Mouse (Mus musculus) forebrain, embryonic 14.5 days (tissue): ENCODE data around the gene Palm. TPM values are rescaled to one million over a fixed set of nuclear protein-coding genes. Genes with fewer than 3 reads are reported as not detected.

Experiments used
- ATAC-seq: fragments of 200-750 bp; cut with Nextera tagmentation; 2 replicates; pipeline ENCODE4 v1.8.0; 2017; ENCODE audit warnings: mild to moderate bottlenecking, moderate library complexity
- DNase-seq: peaks from one replicate; pipeline ENCODE4 v3.0.0-alpha.2; 2015; ENCODE audit warnings: low spot score
- H3K27ac ChIP-seq: fragments of 300-500 bp; sonication (generic); 2 replicates; pipeline ENCODE4 v1.5.1; 2014; ENCODE audit warnings: low read depth, mild to moderate bottlenecking, control low read depth, low read length, moderate library complexity
- H3K27me3 ChIP-seq: fragments of 300-500 bp; sonication (generic); replicated peaks from 2 replicates; pipeline ENCODE4 v1.6.1; 2014; ENCODE audit warnings: low read length, control low read depth, mixed read lengths; ENCODE audit not compliant: control insufficient read depth, insufficient read depth
- H3K36me3 ChIP-seq: fragments of 300-500 bp; sonication (generic); 2 replicates; pipeline ENCODE4 v1.6.1; 2014; ENCODE audit warnings: low read length, control low read depth; ENCODE audit not compliant: control insufficient read depth, insufficient read depth
- H3K4me1 ChIP-seq: fragments of 300-500 bp; sonication (generic); 2 replicates; pipeline ENCODE4 v1.6.1; 2014; ENCODE audit warnings: antibody characterized with exemption, low read length, control low read depth; ENCODE audit not compliant: control insufficient read depth, insufficient read depth
- H3K4me2 ChIP-seq: fragments of 300-500 bp; sonication (generic); 2 replicates; pipeline ENCODE4 v1.6.1; 2014; ENCODE audit warnings: mild to moderate bottlenecking, control low read depth, low read length
- H3K4me3 ChIP-seq: fragments of 300-500 bp; sonication (generic); 2 replicates; pipeline ENCODE4 v1.5.1; 2014; ENCODE audit warnings: low read depth, low read length, control low read depth
- H3K9ac ChIP-seq: fragments of 300-500 bp; sonication (generic); 2 replicates; pipeline ENCODE4 v1.6.1; 2014; ENCODE audit warnings: mild to moderate bottlenecking, low read length, control low read depth, moderate library complexity
- H3K9me3 ChIP-seq: fragments of 300-500 bp; sonication (generic); replicated peaks from 2 replicates; pipeline ENCODE4 v1.6.1; 2016; ENCODE audit warnings: low read length, control low read depth, mixed read lengths; ENCODE audit not compliant: control insufficient read depth
- WGBS: fragments of 180-500 bp; shearing (Covaris S2); extraction: QIAGEN DNeasy Blood & Tissue Kit; methylation state at CpG from one replicate; pipeline ENCODE4 v1.1.7; 2014; 5-methylcytosine and 5-hydroxymethylcytosine counted together
- polyA plus RNA-seq: library from polyadenylated mRNA; unstranded; fragments of >200 nt; fragmentation: Nextera tagmentation; extraction: Ambion mirVana; gene quantifications from 2 replicates; pipeline ENCODE4 v1.2.1, GENCODE M21; 2014

The Palm gene
- polyA plus RNA-seq, 1 experiment from 2014 or later = 182 TPM

DNA sequence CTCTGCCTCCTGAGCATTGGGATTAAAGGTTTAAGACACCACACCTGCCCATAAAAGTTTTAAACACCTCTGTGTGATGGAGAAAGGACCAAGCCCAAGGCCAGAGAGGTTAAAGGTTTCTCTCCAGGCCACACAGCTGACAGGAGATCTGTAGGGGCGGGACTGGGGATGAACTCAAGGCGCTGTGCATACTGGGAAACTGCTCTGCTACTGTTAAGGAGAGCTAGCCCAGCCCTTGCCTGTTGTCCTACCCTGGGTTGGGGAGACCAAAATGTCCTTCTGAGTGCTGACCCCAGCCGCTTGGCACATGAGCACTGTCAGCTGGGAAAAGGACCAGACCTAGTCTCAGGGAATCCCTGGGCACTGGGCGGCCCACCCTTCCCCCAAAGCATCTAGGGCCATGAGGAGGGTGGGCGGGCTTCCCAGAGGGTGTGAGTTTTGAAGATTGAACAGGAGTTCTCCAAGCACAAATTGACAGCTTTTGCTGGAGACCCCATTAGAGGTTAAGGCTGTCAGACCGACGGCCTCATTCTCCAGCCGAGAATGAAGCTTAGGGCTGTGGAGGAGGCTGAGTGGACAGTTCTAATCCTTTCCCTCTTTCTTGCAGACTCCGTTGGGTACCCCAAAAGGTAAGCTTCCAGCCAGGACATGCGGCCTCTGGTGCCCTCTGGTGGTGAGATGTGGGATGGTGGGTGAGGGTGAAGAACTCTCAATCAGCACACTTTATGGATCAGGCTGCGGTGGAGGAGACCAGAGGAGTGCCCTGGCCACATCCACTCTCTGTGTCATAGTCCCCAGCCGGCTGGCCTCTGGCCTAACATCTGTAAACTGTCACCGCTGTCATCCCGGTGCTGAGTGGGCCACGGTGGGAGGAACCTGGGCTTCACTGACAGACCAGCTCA, 18.6 kb downstream of the Palm start:
- DNase-seq = peak; percentile 86
- peak; percentile 68 for ATAC-seq
- Histone ChIP-seq H3K4me2 (no peak overlapping the region), H3K27ac (0 out of 2 replicates have a peak overlapping the region, but pooled peaks have one; percentile 9), H3K4me3 (no peak overlapping the region), H3K27me3 (no peaks in the 10 kb centered on the region), H3K4me1 (no peaks in the 10 kb centered on the region), H3K9me3 (no peaks in the 10 kb centered on the region), H3K36me3 (peaks cover 87% of the 10 kb centered on the region), H3K9ac (no peak overlapping the region)
- 28% methylated on average over 15 of the region's 15 CpGs for WGBS

DNA sequence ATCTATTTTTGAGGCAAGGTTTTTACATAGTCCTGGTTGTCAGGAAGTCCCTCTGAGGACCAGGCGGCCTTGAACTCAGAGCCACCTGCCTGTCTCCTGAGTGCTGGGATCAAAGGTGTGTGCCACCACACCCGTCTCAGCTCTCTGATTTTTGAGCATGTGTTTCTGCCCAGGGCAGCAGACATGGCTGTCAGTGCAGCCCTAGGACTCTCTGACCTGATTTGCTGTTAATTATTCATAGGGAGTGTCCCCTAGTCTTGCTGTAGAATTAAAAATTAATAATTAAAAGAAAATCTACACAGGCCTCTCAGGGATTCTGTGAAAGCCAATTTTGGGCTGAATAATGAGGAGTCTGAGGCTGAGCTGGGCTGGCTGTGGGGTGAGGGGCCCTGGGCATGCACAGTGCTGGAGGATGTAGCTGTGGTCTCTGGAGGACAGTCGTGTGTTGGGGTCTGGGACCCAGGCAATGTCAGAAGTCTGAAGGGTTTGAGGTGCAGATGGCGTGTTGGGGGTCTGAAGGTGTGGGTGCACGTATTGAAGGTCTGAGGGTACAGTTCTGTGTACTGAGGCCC, 21.0 kb downstream of the Palm start:
- 90% methylated on average over 5 of the region's 5 CpGs for WGBS

DNA sequence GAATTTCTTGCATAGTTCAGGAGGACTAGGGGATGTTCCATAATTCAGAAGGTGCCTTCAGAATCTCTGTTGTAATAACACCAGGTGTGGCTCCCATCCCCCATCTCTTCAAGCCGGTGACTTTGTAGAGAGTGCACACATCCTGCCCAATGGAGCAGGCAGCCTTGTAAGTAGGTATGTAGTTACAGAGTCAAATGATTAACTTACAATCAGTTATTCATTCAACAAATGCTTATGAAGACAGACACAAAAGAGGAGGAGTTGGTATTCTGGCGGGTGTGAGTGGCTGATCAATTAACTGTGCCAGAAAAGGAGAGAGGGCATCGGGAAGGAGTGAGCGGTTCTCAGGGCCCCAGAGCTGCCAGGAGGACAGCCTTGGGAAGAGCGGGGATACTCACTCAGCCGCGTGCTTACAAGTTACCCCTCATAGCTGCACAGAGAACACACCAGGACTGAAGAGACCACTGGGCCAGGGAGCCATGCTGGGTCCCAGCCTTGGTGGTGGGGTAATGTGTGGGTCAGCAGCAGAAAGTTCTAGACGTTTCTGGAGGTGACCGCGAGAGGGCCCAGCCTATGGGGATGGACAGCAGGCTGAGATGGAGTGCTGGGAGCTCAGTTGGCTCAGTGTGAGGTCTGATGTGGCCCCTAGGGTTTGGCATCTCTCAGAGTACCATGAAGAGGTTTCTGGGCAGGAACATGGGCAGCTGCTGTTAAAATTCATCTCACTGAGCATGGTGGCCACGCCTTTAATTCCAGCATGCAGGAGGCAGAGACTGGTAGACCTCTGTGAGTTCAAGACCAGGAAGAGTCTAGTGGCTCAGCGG, 22.5 kb downstream of the Palm start:
- no peak overlapping the region for H3K27ac ChIP-seq
- H3K9me3 ChIP-seq = no peaks in the 10 kb centered on the region
- no peak overlapping the region for H3K4me3 ChIP-seq
- H3K4me2 ChIP-seq = no peak overlapping the region
- ATAC-seq = no peak
- no peak overlapping the region for H3K9ac ChIP-seq
- no peaks in the 10 kb centered on the region for H3K27me3 ChIP-seq
- H3K4me1 ChIP-seq = no peaks in the 10 kb centered on the region
- no peak for DNase-seq
- H3K36me3 ChIP-seq = peaks cover 90% of the 10 kb centered on the region
- WGBS = 87% methylated on average over 12 of the region's 12 CpGs

More for the DNA sequence above, 21.0 kb downstream of the Palm start:
- H3K9me3 ChIP-seq = no peaks in the 10 kb centered on the region
- no peak for ATAC-seq
- H3K4me3 ChIP-seq = no peak overlapping the region
- no peak overlapping the region for H3K9ac ChIP-seq
- peaks cover 85% of the 10 kb centered on the region for H3K36me3 ChIP-seq
- H3K4me2 ChIP-seq = no peak overlapping the region
- DNase-seq = no peak
- H3K27ac ChIP-seq = no peak overlapping the region
- H3K27me3 ChIP-seq = no peaks in the 10 kb centered on the region
- H3K4me1 ChIP-seq = no peaks in the 10 kb centered on the region

DNA sequence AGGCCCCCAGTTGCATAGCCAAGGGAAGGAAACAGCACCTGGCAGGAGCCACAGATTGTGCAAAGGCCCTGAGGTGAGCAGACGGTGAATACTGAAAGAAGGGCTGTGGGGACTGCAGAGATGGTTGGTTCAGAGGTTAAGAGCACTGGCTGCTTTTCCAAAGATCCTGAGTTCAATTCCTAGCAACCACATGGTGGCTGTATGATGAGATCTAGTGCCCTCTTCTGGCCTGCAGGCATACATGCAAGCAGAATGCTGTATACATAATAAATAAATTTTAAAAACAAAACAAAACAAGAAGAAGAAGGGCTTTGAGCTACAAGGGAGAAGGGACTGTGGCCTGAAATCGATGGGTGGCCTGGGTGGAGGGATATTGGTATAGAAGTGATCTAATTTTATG, 23.7 kb downstream of the Palm start:
- Histone ChIP-seq H3K4me2 (no peak overlapping the region), H3K9me3 (no peaks in the 10 kb centered on the region), H3K9ac (no peak overlapping the region), H3K4me3 (no peak overlapping the region), H3K36me3 (peaks cover 83% of the 10 kb centered on the region), H3K27me3 (no peaks in the 10 kb centered on the region), H3K27ac (no peak overlapping the region), H3K4me1 (no peaks in the 10 kb centered on the region)
- peak; percentile 8 for DNase-seq
- no peak for ATAC-seq
- 86% methylated on average over 2 of the region's 2 CpGs for WGBS

DNA sequence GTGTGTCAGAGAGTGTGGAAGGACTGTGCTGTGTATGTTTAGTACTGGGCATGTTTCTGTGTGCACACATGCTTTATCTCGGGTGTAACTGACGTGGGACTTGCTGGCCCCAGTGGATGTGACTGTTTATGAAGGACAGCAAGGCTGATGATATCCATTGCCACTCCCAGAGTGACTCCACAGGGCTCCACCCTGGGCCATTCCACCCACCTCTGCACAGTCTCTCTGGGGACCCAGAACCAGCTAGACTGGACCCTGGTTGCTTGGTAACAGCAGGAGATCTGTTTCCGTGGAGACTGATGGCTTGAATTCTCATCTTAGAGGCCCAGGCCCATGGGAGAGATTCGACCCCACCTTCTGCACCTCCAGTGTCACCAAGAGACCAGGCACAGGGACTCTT, 24.9 kb downstream of the Palm start:
- Histone ChIP-seq H3K36me3 (peaks cover 75% of the 10 kb centered on the region), H3K9ac (no peak overlapping the region), H3K9me3 (no peaks in the 10 kb centered on the region), H3K27me3 (no peaks in the 10 kb centered on the region), H3K27ac (no peak overlapping the region), H3K4me1 (no peaks in the 10 kb centered on the region), H3K4me3 (no peak overlapping the region), H3K4me2 (no peak overlapping the region)
- ATAC-seq = no peak
- 88% methylated on average over 4 of the region's 4 CpGs for WGBS
- DNase-seq = no peak

DNA sequence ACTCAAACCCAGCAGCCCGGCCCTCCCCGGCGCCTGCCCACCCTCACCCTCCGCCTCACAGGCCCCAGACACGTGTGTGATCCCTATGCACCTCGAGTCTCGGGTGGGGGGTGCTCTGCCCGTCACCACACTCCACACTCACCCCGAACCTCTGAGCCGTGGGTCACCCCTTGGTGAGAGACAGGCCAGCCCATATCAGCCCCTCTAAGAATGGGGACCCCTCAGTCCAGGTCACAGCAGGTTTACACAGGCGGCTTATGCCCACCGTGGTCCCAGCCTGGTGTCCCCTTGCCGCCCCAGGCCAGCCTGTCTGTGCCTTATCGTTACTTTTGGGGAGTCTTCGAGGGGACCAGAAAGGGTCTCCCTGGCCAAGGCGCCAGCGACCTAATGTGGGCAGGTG, 26.2 kb downstream of the Palm start:
- Histone ChIP-seq H3K4me1 (no peaks in the 10 kb centered on the region), H3K36me3 (peaks cover 64% of the 10 kb centered on the region), H3K4me2 (no peak overlapping the region), H3K4me3 (no peak overlapping the region), H3K27me3 (no peaks in the 10 kb centered on the region), H3K27ac (no peak overlapping the region), H3K9me3 (no peaks in the 10 kb centered on the region), H3K9ac (no peak overlapping the region)
- DNase-seq (no peak), ATAC-seq (no peak)
- 89% methylated on average over 17 of the region's 17 CpGs for WGBS

DNA sequence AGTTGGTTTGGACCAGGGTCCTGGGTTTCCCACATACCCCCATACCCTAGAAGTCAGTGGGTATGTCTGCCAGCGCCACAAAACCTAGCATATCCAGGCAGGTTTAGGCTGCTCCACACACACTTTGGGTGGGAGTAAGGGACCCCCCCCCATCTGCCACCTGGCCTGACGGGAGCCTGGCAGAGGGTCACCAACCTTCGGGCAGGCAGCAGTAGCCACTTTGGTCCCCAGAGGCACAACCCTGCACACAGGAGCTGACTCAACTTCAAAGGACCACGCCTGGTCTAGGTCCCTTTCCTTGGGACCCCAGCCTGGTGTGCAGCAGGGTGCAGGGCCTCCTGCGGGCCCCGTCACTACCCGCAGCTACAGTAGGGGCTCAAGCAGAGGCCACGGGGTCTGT, 26.9 kb downstream of the Palm start:
- ATAC-seq (no peak), DNase-seq (no peak)
- no peak overlapping the region for H3K27ac ChIP-seq
- no peaks in the 10 kb centered on the region for H3K4me1 ChIP-seq
- 88% methylated on average over 8 of the region's 8 CpGs for WGBS
- H3K9me3 ChIP-seq = no peaks in the 10 kb centered on the region
- H3K4me3 ChIP-seq = no peak overlapping the region
- no peak overlapping the region for H3K4me2 ChIP-seq
- no peaks in the 10 kb centered on the region for H3K27me3 ChIP-seq
- peaks cover 58% of the 10 kb centered on the region for H3K36me3 ChIP-seq
- H3K9ac ChIP-seq = no peak overlapping the region

DNA sequence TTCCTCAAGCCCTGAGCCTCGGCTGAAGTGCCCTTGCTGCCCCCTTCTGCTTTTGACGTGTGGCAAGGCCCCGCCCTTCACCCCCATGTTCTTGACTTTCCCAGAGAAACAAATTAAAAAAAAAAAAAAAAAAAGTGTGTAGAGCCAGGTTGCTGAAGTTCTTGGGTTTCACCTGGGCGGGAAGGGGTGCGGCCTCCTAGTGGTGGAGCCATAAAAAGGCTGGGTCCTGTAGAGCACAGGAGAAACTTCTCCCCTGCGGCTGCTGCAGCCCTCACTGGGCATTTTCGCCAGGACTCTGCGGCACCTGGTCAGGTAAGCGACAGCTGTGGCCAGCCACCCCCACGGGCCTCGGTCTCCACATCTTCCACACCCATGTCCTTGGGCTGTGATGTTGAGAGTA, 27.4 kb downstream of the Palm start, which contains the start of gene Misp:
Gene Misp (plus strand): TSS at position 208 of the 400 bp plus-strand sequence.
- 73% methylated on average over 11 of the region's 11 CpGs for WGBS
- no peak for DNase-seq
- no peak for ATAC-seq
- H3K4me2 ChIP-seq = no peak within 1 kb of the TSS
- no peaks in the 10 kb centered on the region for H3K27me3 ChIP-seq
- no peak within 1 kb of the TSS for H3K9ac ChIP-seq
- H3K36me3 ChIP-seq = peaks cover 53% of the 10 kb centered on the region
- no peak within 1 kb of the TSS for H3K27ac ChIP-seq
- H3K4me3 ChIP-seq = no peak within 1 kb of the TSS
- H3K4me1 ChIP-seq = no peaks in the 10 kb centered on the region
- no peaks in the 10 kb centered on the region for H3K9me3 ChIP-seq
